Mouse (Mus musculus): ENCODE data around the gene Cald1. TPM values are rescaled to one million over a fixed set of nuclear protein-coding genes. Genes with fewer than 3 reads are reported as not detected.

Cald1 gene
- polyA plus RNA-seq, 1 experiment: 0.63 TPM

DNA sequence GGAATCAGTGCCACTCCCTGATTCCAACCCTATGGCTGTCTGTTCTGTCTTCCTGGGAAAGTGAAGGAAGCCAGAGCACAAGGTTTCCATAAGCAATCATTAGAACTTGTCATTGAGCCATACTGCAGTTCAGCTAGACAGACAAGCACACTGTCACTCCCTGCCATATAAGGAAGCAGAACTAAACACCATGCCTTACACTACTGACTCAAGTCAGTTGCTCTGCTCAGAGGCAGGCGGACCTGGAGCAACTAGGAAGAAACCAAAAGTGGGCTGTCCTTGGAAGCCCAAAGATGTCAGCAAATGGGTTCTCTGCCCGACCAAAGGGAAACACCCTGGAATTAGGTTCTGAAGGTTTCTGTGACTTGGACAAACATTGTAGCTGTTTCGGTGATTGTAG lies 10.3 kb downstream of the Cald1 start:
- no peaks in the 10 kb centered on the region for H3K27me3 ChIP-seq (ENCODE audit: control insufficient read depth)
- H3K4me3 ChIP-seq (replicated peaks): no peak overlapping the region
- H3K4me1 ChIP-seq (ENCODE audit: control insufficient read depth): no peaks in the 10 kb centered on the region; the same call in 1 of the 2 replicates
- no peaks in the 10 kb centered on the region for H3K9me3 ChIP-seq (ENCODE audit: control insufficient read depth, low read length)
- H3K36me3 ChIP-seq (ENCODE audit: control insufficient read depth): no peaks in the 10 kb centered on the region
- TF ChIP-seq TAL1 (IDR thresholded peaks at IDR 0.05; ENCODE audit: low read length) (no peak), GATA1 (IDR thresholded peaks at IDR 0.05; ENCODE audit: low read length) (no peak)

DNA sequence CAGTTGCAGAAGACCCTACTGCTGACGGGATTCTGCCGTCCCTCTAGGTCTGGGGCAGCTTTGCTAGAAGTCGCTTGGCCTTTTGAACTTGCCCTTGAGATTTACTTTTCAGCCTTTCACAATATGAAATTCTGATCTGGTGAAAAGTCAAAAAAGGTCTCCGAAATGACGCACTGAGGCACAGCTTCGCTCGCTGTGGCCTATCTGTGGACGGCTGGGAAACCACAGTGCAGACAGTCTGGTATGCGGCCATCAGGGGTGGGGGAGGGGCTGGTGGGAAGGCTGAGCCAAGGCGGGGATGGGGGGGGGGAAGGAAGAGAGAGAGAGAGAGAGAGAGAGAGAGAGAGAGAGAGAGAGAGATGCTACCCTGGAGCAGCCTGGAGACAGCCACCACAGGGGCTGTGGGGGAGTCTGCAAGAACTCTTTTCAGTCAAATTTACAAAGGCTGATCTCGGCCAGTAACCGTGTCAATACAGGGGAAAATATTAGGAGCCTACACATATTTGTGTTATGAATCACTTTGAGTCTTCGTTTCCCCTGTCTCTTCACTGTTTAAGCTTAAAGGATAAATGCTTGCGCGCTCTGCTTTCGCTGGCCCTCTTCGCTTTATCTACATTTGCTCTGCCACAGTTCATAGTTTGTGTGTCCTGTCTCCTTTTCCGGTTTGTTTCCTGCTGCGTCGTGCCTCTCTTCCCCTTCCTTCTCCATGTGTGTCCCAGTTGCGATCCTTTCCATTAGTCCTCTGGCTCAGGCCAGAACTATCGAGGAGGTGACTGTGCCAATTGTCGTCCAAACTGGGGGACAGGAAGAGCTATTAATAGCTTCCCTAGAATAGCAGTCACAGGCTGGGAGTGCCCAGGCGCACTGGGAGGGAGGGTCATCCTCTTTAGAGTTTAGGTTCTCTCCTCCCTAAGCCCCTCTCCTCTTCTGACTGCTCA lies 11.9 kb downstream of the Cald1 start:
- TF ChIP-seq GATA1 (IDR thresholded peaks at IDR 0.05; ENCODE audit: low read length) (no peak), TAL1 (IDR thresholded peaks at IDR 0.05; ENCODE audit: low read length) (no peak)
- no peaks in the 10 kb centered on the region for H3K27me3 ChIP-seq (ENCODE audit: control insufficient read depth)
- H3K36me3 ChIP-seq (ENCODE audit: control insufficient read depth): no peaks in the 10 kb centered on the region
- H3K9me3 ChIP-seq (ENCODE audit: control insufficient read depth, low read length): no peaks in the 10 kb centered on the region
- no peak overlapping the region for H3K4me3 ChIP-seq (replicated peaks)
- no peaks in the 10 kb centered on the region; the same call in 1 of the 2 replicates for H3K4me1 ChIP-seq (ENCODE audit: control insufficient read depth)

DNA sequence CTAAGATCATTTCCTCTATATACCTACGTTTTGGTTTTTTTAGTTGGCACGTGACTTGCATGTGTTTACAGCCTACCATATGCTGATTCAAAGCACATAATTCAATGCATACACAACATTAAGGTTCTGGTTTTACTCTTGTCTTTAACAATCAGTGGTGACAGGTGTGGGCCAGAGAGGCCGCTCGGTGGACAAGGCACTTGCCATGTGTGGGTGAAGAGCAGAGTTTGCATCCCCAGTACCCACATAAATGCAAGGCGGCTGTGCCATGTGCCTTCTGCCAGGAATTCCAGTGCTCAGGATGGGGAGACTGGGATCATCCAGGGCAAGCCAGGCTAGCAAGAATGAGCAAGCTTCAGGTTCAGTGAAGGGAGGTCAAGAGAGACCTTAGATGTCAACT lies 14.8 kb downstream of the Cald1 start:
- H3K36me3 ChIP-seq (ENCODE audit: control insufficient read depth): no peaks in the 10 kb centered on the region
- no peak overlapping the region for H3K4me3 ChIP-seq (replicated peaks)
- H3K27me3 ChIP-seq (ENCODE audit: control insufficient read depth): no peaks in the 10 kb centered on the region
- no peak for TF ChIP-seq GATA1 (IDR thresholded peaks at IDR 0.05; ENCODE audit: low read length)
- no peak for TF ChIP-seq TAL1 (IDR thresholded peaks at IDR 0.05; ENCODE audit: low read length)
- no peaks in the 10 kb centered on the region; the same call in 1 of the 2 replicates for H3K4me1 ChIP-seq (ENCODE audit: control insufficient read depth)
- no peaks in the 10 kb centered on the region for H3K9me3 ChIP-seq (ENCODE audit: control insufficient read depth, low read length)

DNA sequence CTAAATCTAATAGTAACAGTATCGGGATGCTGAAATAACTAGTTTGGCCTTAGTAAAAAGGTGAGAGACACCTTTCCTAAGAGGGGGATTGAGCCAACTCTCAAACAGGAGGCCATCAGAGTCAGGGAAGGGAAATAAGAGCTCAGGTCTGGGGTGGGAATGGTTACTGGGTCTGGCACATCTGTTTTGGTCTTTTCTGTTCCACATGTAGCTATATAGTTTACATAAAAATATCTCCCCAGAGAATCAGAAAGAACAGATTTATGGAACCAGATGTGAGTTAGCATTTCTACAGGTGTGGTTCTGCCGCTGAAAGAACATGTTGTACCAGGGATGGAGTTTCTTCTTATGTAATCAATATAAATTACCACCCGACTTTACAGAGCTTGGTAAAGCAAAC lies 17.1 kb downstream of the Cald1 start:
- TF ChIP-seq GATA1 (IDR thresholded peaks at IDR 0.05; ENCODE audit: low read length) (no peak), TAL1 (IDR thresholded peaks at IDR 0.05; ENCODE audit: low read length) (no peak)
- H3K4me3 ChIP-seq (replicated peaks): no peak overlapping the region
- no peaks in the 10 kb centered on the region for H3K9me3 ChIP-seq (ENCODE audit: control insufficient read depth, low read length)
- H3K36me3 ChIP-seq (ENCODE audit: control insufficient read depth): no peaks in the 10 kb centered on the region
- no peaks in the 10 kb centered on the region for H3K27me3 ChIP-seq (ENCODE audit: control insufficient read depth)
- H3K4me1 ChIP-seq (ENCODE audit: control insufficient read depth): no peaks in the 10 kb centered on the region

DNA sequence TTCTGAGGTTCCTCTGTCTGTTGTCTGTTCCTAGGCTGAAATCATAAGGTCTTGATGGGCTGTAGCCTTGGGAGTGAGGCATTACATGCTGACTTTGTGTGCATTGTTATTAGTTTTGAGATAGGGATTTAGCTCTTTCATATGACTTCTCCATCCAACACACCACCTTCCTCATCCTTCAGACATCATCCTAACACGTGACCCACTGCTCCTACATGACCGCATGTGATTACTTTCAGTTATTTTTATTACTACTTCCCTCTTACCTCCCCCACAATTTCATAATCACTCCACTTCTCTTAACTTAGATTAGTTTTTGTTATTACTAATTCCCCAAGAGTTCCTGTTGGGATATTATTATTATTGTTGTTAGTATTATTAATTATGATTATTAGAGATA lies 21.2 kb downstream of the Cald1 start:
- H3K4me3 ChIP-seq (replicated peaks): no peak overlapping the region
- no peaks in the 10 kb centered on the region for H3K4me1 ChIP-seq (ENCODE audit: control insufficient read depth)
- no peaks in the 10 kb centered on the region for H3K36me3 ChIP-seq (ENCODE audit: control insufficient read depth)
- no peaks in the 10 kb centered on the region for H3K27me3 ChIP-seq (ENCODE audit: control insufficient read depth)
- no peak for TF ChIP-seq GATA1 (IDR thresholded peaks at IDR 0.05; ENCODE audit: low read length)
- no peak for TF ChIP-seq TAL1 (IDR thresholded peaks at IDR 0.05; ENCODE audit: low read length)
- H3K9me3 ChIP-seq (ENCODE audit: control insufficient read depth, low read length): no peaks in the 10 kb centered on the region

DNA sequence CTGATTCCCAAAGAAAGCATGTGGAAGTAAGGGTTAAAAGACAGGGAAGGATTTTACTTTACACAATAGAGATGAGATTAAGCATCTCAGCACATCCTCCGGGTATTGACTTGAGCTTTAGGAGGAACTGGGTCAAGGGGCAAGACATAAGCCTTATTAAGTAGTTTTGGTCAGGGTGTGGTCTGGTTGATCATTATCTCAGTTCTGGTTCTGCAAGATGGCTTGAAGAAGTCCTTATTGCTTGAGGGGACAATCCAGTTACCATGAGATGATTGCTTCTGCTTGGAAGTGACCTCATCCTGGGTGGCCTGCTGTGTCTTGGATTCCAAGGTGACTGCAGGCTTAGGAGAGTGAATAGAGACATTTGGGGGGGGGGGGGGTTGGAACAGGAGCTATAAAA lies 21.9 kb downstream of the Cald1 start:
- Histone ChIP-seq H3K36me3 (ENCODE audit: control insufficient read depth) (no peaks in the 10 kb centered on the region), H3K4me3 (replicated peaks) (no peak overlapping the region), H3K4me1 (ENCODE audit: control insufficient read depth) (no peaks in the 10 kb centered on the region), H3K9me3 (ENCODE audit: control insufficient read depth, low read length) (no peaks in the 10 kb centered on the region), H3K27me3 (ENCODE audit: control insufficient read depth) (no peaks in the 10 kb centered on the region)
- TF ChIP-seq GATA1 (IDR thresholded peaks at IDR 0.05; ENCODE audit: low read length) (no peak), TAL1 (IDR thresholded peaks at IDR 0.05; ENCODE audit: low read length) (no peak)

DNA sequence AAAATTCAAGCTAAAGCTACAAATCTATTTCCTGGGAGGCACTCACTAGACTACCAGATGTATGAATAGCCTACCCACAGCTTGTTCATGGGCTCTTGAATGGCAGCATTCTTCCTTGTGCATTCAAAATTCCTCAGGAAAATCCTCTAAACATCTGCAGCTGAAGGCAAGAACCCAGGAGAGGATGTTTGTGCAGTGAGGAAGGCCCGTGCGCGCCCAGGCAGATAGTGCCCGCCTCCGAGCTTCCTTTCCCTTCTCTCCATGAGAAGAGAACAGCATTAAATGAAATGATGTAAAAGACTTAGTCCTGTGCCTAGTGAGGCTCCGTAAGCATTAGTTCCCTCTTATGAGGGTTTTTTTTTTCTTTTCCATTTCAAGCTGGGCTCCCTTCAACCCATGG lies 24.6 kb downstream of the Cald1 start:
- no peaks in the 10 kb centered on the region for H3K4me1 ChIP-seq (ENCODE audit: control insufficient read depth)
- H3K36me3 ChIP-seq (ENCODE audit: control insufficient read depth): no peaks in the 10 kb centered on the region
- H3K9me3 ChIP-seq (ENCODE audit: control insufficient read depth, low read length): no peaks in the 10 kb centered on the region
- TF ChIP-seq GATA1 (IDR thresholded peaks at IDR 0.05; ENCODE audit: low read length) (no peak), TAL1 (IDR thresholded peaks at IDR 0.05; ENCODE audit: low read length) (no peak)
- H3K27me3 ChIP-seq (ENCODE audit: control insufficient read depth): no peaks in the 10 kb centered on the region
- no peak overlapping the region for H3K4me3 ChIP-seq (replicated peaks)

DNA sequence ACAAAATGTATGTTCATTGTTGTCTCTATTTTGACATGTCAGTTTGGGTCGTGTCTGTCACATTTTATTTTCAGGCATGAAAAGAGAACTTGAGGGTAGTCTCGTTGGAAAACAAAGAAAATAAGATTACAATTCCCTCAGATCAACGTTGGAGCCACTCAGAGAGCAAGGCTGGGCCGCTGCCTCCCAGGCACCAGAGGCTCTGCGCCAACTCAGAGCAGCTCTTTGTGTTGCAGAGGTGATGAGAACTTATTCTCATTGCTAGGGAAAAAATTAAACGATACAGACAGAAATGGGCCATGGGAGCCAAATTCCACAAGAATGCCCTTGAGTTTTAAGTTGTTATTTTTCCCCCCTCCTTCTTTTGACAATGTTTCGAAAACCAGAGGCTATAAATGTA lies 25.0 kb downstream of the Cald1 start:
- TF ChIP-seq GATA1 (IDR thresholded peaks at IDR 0.05; ENCODE audit: low read length) (no peak), TAL1 (IDR thresholded peaks at IDR 0.05; ENCODE audit: low read length) (no peak)
- H3K4me3 ChIP-seq (replicated peaks): no peak overlapping the region
- H3K36me3 ChIP-seq (ENCODE audit: control insufficient read depth): no peaks in the 10 kb centered on the region
- no peaks in the 10 kb centered on the region for H3K9me3 ChIP-seq (ENCODE audit: control insufficient read depth, low read length)
- H3K4me1 ChIP-seq (ENCODE audit: control insufficient read depth): no peaks in the 10 kb centered on the region
- H3K27me3 ChIP-seq (ENCODE audit: control insufficient read depth): no peaks in the 10 kb centered on the region

DNA sequence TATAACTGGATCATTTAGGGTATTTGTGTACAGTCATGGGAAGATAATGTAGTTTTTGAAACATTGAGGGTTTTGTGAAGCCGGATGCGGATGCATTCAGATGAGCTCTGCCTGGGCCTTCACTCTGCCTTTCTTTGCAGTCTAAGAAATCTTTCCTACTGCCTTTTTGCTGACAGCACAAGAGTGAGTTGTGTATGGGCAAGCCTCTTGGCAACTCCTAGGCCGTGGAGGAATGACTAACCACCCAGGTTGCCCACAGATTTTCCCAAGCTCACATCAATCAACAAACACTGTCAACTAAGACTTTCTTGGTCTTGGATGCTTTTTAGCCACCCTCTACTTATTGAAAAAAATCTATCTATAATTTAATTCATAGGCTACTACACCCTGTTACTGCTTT lies 26.2 kb downstream of the Cald1 start:
- H3K27me3 ChIP-seq (ENCODE audit: control insufficient read depth): no peaks in the 10 kb centered on the region
- H3K36me3 ChIP-seq (ENCODE audit: control insufficient read depth): no peaks in the 10 kb centered on the region
- no peak overlapping the region for H3K4me3 ChIP-seq (replicated peaks)
- TF ChIP-seq GATA1 (IDR thresholded peaks at IDR 0.05; ENCODE audit: low read length): no peak
- TF ChIP-seq TAL1 (IDR thresholded peaks at IDR 0.05; ENCODE audit: low read length): no peak
- no peaks in the 10 kb centered on the region for H3K4me1 ChIP-seq (ENCODE audit: control insufficient read depth)
- H3K9me3 ChIP-seq (ENCODE audit: control insufficient read depth, low read length): no peaks in the 10 kb centered on the region

All from erythroblast, embryonic 14.5 days (primary cell).